Mouse (Mus musculus): Measurements from ENCODE around the gene Agap2. TPM values are rescaled to one million over a fixed set of nuclear protein-coding genes. Genes with fewer than 3 reads are reported as not detected.
"Not testable (repeated sequence)": the region's sequence is repeated elsewhere in the genome, so short reads cannot be mapped to it uniquely, and the experiment has no call there.

The Agap2 gene
- polyA plus RNA-seq, 1 experiment from 2014 or later = 0.05 TPM

GRCm38 (mm10) chr10:127061513-127061912 lies 13.6 kb upstream of the Agap2 start:
- no peak for ATAC-seq (ENCODE audit: insufficient number of reproducible peaks, low FRiP score, low TSS enrichment, low read depth)
- Histone ChIP-seq H3K4me1 (ENCODE audit: control insufficient read depth, insufficient read depth, low read length) (peaks cover 17% of the 10 kb centered on the region), H3K27ac (replicated peaks; ENCODE audit: low read depth, low read length) (no peak overlapping the region), H3K4me2 (ENCODE audit: low read depth, severe bottlenecking) (no peak overlapping the region), H3K9me3 (ENCODE audit: control insufficient read depth, low read length) (no peaks in the 10 kb centered on the region), H3K36me3 (ENCODE audit: control insufficient read depth, insufficient read depth, low read length) (peaks cover 18% of the 10 kb centered on the region), H3K4me3 (ENCODE audit: low read depth, low read length) (no peak overlapping the region), H3K9ac (ENCODE audit: low read length) (no peak overlapping the region), H3K27me3 (ENCODE audit: control insufficient read depth, insufficient read depth, low read length) (peaks cover 21% of the 10 kb centered on the region)
- WGBS = 81% methylated on average over 2 of the region's 2 CpGs
- no peak for DNase-seq (ENCODE audit: low spot score)

- not testable (repeated sequence) for H3K4me3 ChIP-seq (ENCODE audit: low read depth, low read length)
Observed at GRCm38 (mm10) chr10:127062101-127062500, 13.0 kb upstream of the Agap2 start.

GRCm38 (mm10) chr10:127062503-127062902 lies 12.6 kb upstream of the Agap2 start:
- Histone ChIP-seq H3K27me3 (ENCODE audit: control insufficient read depth, insufficient read depth, low read length) (peaks cover 21% of the 10 kb centered on the region), H3K4me2 (ENCODE audit: low read depth, severe bottlenecking) (no peak overlapping the region), H3K27ac (replicated peaks; ENCODE audit: low read depth, low read length) (no peak overlapping the region), H3K4me3 (ENCODE audit: low read depth, low read length) (no peak overlapping the region), H3K9ac (ENCODE audit: low read length) (no peak overlapping the region), H3K4me1 (ENCODE audit: control insufficient read depth, insufficient read depth, low read length) (peaks cover 17% of the 10 kb centered on the region), H3K9me3 (ENCODE audit: control insufficient read depth, low read length) (no peaks in the 10 kb centered on the region), H3K36me3 (ENCODE audit: control insufficient read depth, insufficient read depth, low read length) (peaks cover 26% of the 10 kb centered on the region)
- ATAC-seq (ENCODE audit: insufficient number of reproducible peaks, low FRiP score, low TSS enrichment, low read depth) (no peak), DNase-seq (ENCODE audit: low spot score) (no peak)
- WGBS = 82% methylated on average over 5 of the region's 5 CpGs

More at GRCm38 (mm10) chr10:127062101-127062500, 13.0 kb upstream of the Agap2 start:
- H3K27ac ChIP-seq (replicated peaks; ENCODE audit: low read depth, low read length); H3K4me2 ChIP-seq (ENCODE audit: low read depth, severe bottlenecking); DNase-seq (ENCODE audit: low spot score); ATAC-seq (ENCODE audit: insufficient number of reproducible peaks, low FRiP score, low TSS enrichment, low read depth); H3K9ac ChIP-seq (ENCODE audit: low read length); H3K9me3 ChIP-seq (ENCODE audit: control insufficient read depth, low read length): not testable (repeated sequence)
- Histone ChIP-seq H3K4me1 (ENCODE audit: control insufficient read depth, insufficient read depth, low read length) (peaks cover 17% of the 10 kb centered on the region), H3K36me3 (ENCODE audit: control insufficient read depth, insufficient read depth, low read length) (peaks cover 22% of the 10 kb centered on the region), H3K27me3 (ENCODE audit: control insufficient read depth, insufficient read depth, low read length) (peaks cover 21% of the 10 kb centered on the region)
- 79% methylated on average over 4 of the region's 4 CpGs for WGBS

GRCm38 (mm10) chr10:127063239-127063872 lies 11.7 kb upstream of the Agap2 start, which contains the start of gene Cdk4:
TSS of gene Cdk4 (plus strand) at chr10:127063534.
- peak within 1 kb of the TSS; percentile 82 for H3K27ac ChIP-seq (replicated peaks; ENCODE audit: low read depth, low read length)
- WGBS = under 1% methylated on average over 46 of the region's 46 CpGs
- peak within 1 kb of the TSS; percentile 77 for H3K4me3 ChIP-seq (ENCODE audit: low read depth, low read length)
- H3K4me1 ChIP-seq (ENCODE audit: control insufficient read depth, insufficient read depth, low read length) = peaks cover 16% of the 10 kb centered on the region
- peak; percentile 99 for DNase-seq (ENCODE audit: low spot score)
- H3K9me3 ChIP-seq (ENCODE audit: control insufficient read depth, low read length) = no peaks in the 10 kb centered on the region
- peak within 1 kb of the TSS; percentile 76 for H3K4me2 ChIP-seq (ENCODE audit: low read depth, severe bottlenecking)
- peaks cover 32% of the 10 kb centered on the region for H3K36me3 ChIP-seq (ENCODE audit: control insufficient read depth, insufficient read depth, low read length)
- peak; percentile 94 for ATAC-seq (ENCODE audit: insufficient number of reproducible peaks, low FRiP score, low TSS enrichment, low read depth)
- H3K9ac ChIP-seq (ENCODE audit: low read length) = peak within 1 kb of the TSS; percentile 98
- H3K27me3 ChIP-seq (ENCODE audit: control insufficient read depth, insufficient read depth, low read length) = peaks cover 20% of the 10 kb centered on the region

- H3K4me2 ChIP-seq (ENCODE audit: low read depth, severe bottlenecking) = peak overlapping the region; percentile 76
- DNase-seq (ENCODE audit: low spot score) (peak; percentile 67), ATAC-seq (ENCODE audit: insufficient number of reproducible peaks, low FRiP score, low TSS enrichment, low read depth) (no peak)
- peaks cover 32% of the 10 kb centered on the region for H3K36me3 ChIP-seq (ENCODE audit: control insufficient read depth, insufficient read depth, low read length)
- peak overlapping the region; percentile 98 for H3K9ac ChIP-seq (ENCODE audit: low read length)
- no peaks in the 10 kb centered on the region for H3K9me3 ChIP-seq (ENCODE audit: control insufficient read depth, low read length)
- H3K4me1 ChIP-seq (ENCODE audit: control insufficient read depth, insufficient read depth, low read length) = peaks cover 13% of the 10 kb centered on the region
- peak overlapping the region; percentile 77 for H3K4me3 ChIP-seq (ENCODE audit: low read depth, low read length)
- WGBS = 16% methylated on average over 37 of the region's 37 CpGs
- peak overlapping the region; percentile 82 for H3K27ac ChIP-seq (replicated peaks; ENCODE audit: low read depth, low read length)
- H3K27me3 ChIP-seq (ENCODE audit: control insufficient read depth, insufficient read depth, low read length) = peaks cover 12% of the 10 kb centered on the region
Observed at GRCm38 (mm10) chr10:127063913-127064870, 10.9 kb upstream of the Agap2 start.

DNA sequence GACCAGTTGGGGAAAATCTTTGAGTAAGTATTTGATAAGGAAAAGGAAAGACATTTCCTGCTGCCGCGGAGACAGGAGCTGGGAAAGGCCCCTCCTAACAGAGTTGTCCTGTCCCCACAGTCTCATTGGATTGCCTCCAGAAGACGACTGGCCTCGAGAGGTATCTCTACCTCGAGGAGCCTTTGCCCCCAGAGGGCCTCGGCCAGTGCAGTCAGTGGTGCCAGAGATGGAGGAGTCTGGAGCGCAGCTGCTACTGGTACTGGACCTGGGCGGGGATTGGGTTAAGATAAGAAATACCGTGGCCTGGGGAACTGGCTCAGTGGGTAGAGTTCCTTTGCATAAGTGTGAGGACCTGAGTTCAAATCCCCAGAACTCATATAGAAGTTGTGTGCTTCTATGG lies 9.1 kb upstream of the Agap2 start:
- Histone ChIP-seq H3K4me3 (ENCODE audit: low read depth, low read length) (no peak overlapping the region), H3K36me3 (ENCODE audit: control insufficient read depth, insufficient read depth, low read length) (peaks cover 32% of the 10 kb centered on the region), H3K9me3 (ENCODE audit: control insufficient read depth, low read length) (no peaks in the 10 kb centered on the region), H3K4me1 (ENCODE audit: control insufficient read depth, insufficient read depth, low read length) (peaks cover 11% of the 10 kb centered on the region), H3K4me2 (ENCODE audit: low read depth, severe bottlenecking) (no peak overlapping the region), H3K27ac (replicated peaks; ENCODE audit: low read depth, low read length) (no peak overlapping the region), H3K9ac (ENCODE audit: low read length) (no peak overlapping the region), H3K27me3 (ENCODE audit: control insufficient read depth, insufficient read depth, low read length) (peaks cover 2% of the 10 kb centered on the region; the same call in 1 of the 2 replicates)
- DNase-seq (ENCODE audit: low spot score) = no peak
- 86% methylated on average over 9 of the region's 9 CpGs for WGBS
- ATAC-seq (ENCODE audit: insufficient number of reproducible peaks, low FRiP score, low TSS enrichment, low read depth) = no peak

GRCm38 (mm10) chr10:127066519-127067018 lies 8.5 kb upstream of the Agap2 start:
- Histone ChIP-seq H3K27ac (replicated peaks; ENCODE audit: low read depth, low read length) (no peak overlapping the region), H3K4me1 (ENCODE audit: control insufficient read depth, insufficient read depth, low read length) (peaks cover 11% of the 10 kb centered on the region), H3K36me3 (ENCODE audit: control insufficient read depth, insufficient read depth, low read length) (peaks cover 32% of the 10 kb centered on the region), H3K9ac (ENCODE audit: low read length) (no peak overlapping the region), H3K4me3 (ENCODE audit: low read depth, low read length) (no peak overlapping the region), H3K27me3 (ENCODE audit: control insufficient read depth, insufficient read depth, low read length) (0 out of 2 replicates have a peak, but pooled peaks cover 2% of the 10 kb centered on the region), H3K9me3 (ENCODE audit: control insufficient read depth, low read length) (no peaks in the 10 kb centered on the region), H3K4me2 (ENCODE audit: low read depth, severe bottlenecking) (peak overlapping the region; percentile 8; the same call in 1 of the 2 replicates)
- ATAC-seq (ENCODE audit: insufficient number of reproducible peaks, low FRiP score, low TSS enrichment, low read depth) (no peak), DNase-seq (ENCODE audit: low spot score) (no peak)
- 91% methylated on average over 14 of the region's 14 CpGs for WGBS

DNA sequence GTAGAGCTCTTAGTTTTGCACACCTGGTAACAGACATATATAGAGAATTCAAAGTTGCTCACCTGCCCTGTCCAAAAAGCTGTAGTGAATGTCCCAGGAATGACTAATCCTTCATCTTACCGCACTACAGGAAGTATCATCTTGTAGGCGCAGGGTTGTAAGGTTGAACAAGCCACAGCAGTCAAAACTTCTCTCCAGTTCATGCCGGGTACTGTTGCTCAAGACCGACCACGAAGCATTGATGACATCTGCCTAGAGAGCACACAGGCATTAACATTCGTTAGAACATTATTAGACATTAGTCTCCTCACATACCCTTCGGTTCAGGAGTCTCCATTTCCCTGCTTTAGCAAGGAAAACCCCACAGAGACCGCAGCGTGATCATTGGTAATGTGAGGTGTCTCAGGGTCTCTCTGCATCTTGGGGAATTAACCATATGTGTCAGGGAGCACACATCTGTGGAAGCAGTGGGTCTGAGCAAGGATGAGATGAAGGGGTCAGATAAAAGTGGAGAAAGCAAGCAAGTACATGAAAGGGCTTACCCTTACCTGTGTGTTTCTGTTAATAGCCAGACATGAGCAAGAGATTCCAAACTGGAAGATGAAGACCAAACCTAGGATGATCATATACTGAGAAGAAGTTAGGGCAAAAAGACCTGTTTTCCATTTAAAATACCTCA lies 6.6 kb upstream of the Agap2 start:
- peak overlapping the region; percentile 56; the same call in 1 of the 2 replicates for H3K27ac ChIP-seq (replicated peaks; ENCODE audit: low read depth, low read length)
- WGBS = 80% methylated on average over 9 of the region's 9 CpGs
- no peaks in the 10 kb centered on the region for H3K27me3 ChIP-seq (ENCODE audit: control insufficient read depth, insufficient read depth, low read length)
- H3K4me1 ChIP-seq (ENCODE audit: control insufficient read depth, insufficient read depth, low read length) = peaks cover 11% of the 10 kb centered on the region
- peaks cover 32% of the 10 kb centered on the region for H3K36me3 ChIP-seq (ENCODE audit: control insufficient read depth, insufficient read depth, low read length)
- H3K4me3 ChIP-seq (ENCODE audit: low read depth, low read length) = peak overlapping the region; percentile 66
- ATAC-seq (ENCODE audit: insufficient number of reproducible peaks, low FRiP score, low TSS enrichment, low read depth) (no peak), DNase-seq (ENCODE audit: low spot score) (no peak)
- peak overlapping the region; percentile 73 for H3K9ac ChIP-seq (ENCODE audit: low read length)
- no peaks in the 10 kb centered on the region for H3K9me3 ChIP-seq (ENCODE audit: control insufficient read depth, low read length)
- peak overlapping the region; percentile 89 for H3K4me2 ChIP-seq (ENCODE audit: low read depth, severe bottlenecking)
